Mouse (Mus musculus): ENCODE results near the gene Tufm. TPM values are rescaled to one million over a fixed set of nuclear protein-coding genes. Genes with fewer than 3 reads are reported as not detected.

The Tufm gene
- polyA plus RNA-seq, 1 experiment from 2014 or later = 138 TPM

DNA sequence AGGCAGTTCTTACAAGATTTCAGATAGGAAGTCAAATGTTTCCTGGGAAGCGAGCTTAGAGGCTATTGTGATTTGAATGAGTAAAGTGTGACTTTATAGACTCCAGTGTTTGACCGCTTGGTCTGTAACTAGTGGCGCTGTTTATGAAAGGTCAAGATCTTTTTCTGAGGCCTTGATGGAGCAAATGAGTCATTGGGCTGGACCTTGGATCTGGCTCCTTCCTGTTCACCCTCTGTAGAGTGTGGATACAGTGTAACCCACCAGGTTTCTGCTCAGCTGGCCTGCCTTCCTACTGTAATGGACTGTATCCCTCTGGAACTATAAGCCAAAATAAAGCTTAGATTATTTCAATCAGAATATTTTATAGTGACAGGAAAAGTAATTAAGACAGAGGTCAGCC lies 24.1 kb downstream of the Tufm start:
- WGBS = 82% methylated on average over 3 of the region's 3 CpGs
- H3K9me3 ChIP-seq (ENCODE audit: control insufficient read depth, low read length) = no peaks in the 10 kb centered on the region
- no peak for ATAC-seq (replicated peaks; ENCODE audit: low FRiP score)
- no peak overlapping the region for H3K4me3 ChIP-seq (ENCODE audit: low read depth, low read length)
- no peak overlapping the region for H3K9ac ChIP-seq (ENCODE audit: low read length)
- no peaks in the 10 kb centered on the region for H3K36me3 ChIP-seq (ENCODE audit: control insufficient read depth, insufficient read depth, low read length)
- no peak for DNase-seq (ENCODE audit: low spot score)
- no peaks in the 10 kb centered on the region for H3K4me1 ChIP-seq (replicated peaks; ENCODE audit: control insufficient read depth, insufficient read depth, low read length)
- no peak overlapping the region for H3K27ac ChIP-seq (ENCODE audit: low read depth, low read length)
- H3K4me2 ChIP-seq (ENCODE audit: low read depth, low read length, severe bottlenecking) = no peak overlapping the region
- H3K27me3 ChIP-seq (ENCODE audit: control insufficient read depth, insufficient read depth, low read length) = no peaks in the 10 kb centered on the region

DNA sequence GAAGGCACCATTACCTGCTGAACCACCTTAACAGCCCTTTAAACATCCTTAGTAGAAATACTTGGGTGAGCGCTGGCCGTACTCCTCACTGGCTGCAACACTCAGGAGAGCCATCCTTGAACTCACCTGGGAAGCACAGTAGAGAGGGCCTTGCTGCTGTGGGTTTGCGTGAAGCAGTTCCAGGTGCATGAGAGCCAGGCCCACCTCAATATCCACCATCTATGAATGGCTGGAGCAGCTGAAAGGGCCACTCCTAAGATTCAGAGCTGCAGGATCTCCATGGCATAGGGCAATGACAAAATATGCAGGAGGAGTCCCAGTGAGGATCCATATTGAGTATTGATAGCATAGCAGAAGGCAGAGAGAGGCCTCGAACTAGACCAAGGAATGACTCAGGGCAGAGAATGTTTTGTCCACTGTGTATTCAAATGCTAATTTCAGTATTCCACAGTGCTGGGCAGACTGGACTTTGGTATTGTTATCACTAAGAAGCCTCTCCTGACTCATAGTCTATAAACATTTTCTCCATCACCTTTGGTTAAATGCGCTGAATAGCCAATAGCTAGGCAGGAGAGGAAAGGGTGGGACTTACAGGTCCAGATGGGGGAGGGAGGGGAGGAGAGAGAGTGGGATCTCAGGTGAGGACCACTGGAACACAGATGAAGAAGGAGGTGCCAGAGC lies 31.2 kb downstream of the Tufm start:
- no peak for ATAC-seq (replicated peaks; ENCODE audit: low FRiP score)

DNA sequence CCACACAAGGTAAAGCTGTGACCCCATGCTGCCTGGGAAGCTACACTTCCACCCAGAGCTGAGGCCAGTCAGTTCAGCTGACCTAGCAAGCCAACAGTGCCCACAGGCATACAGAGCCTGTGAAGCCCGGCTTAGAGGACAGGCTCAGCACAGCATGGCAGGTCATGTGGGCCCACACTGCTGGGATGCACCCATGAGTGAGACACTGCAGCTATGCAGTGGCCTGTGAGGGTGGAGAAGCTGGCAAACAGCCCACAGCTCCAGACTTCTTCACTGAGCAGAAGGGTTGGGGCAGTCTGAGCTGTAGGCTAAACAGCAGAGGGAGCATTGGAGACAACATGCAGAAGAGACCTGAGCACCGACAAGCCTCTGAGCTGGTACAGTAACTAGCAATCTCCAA lies 32.4 kb downstream of the Tufm start:
- WGBS = 60% methylated on average over 2 of the region's 2 CpGs

More for the DNA sequence above, 31.2 kb downstream of the Tufm start:
- 85% methylated on average over 5 of the region's 5 CpGs for WGBS
- H3K9me3 ChIP-seq (ENCODE audit: control insufficient read depth, low read length) = no peaks in the 10 kb centered on the region
- no peak overlapping the region for H3K9ac ChIP-seq (ENCODE audit: low read length)
- DNase-seq (ENCODE audit: low spot score) = no peak
- no peak overlapping the region for H3K27ac ChIP-seq (ENCODE audit: low read depth, low read length)
- H3K4me3 ChIP-seq (ENCODE audit: low read depth, low read length) = no peak overlapping the region
- no peaks in the 10 kb centered on the region for H3K27me3 ChIP-seq (ENCODE audit: control insufficient read depth, insufficient read depth, low read length)
- no peak overlapping the region for H3K4me2 ChIP-seq (ENCODE audit: low read depth, low read length, severe bottlenecking)
- no peaks in the 10 kb centered on the region for H3K36me3 ChIP-seq (ENCODE audit: control insufficient read depth, insufficient read depth, low read length)
- no peaks in the 10 kb centered on the region for H3K4me1 ChIP-seq (replicated peaks; ENCODE audit: control insufficient read depth, insufficient read depth, low read length)

DNA sequence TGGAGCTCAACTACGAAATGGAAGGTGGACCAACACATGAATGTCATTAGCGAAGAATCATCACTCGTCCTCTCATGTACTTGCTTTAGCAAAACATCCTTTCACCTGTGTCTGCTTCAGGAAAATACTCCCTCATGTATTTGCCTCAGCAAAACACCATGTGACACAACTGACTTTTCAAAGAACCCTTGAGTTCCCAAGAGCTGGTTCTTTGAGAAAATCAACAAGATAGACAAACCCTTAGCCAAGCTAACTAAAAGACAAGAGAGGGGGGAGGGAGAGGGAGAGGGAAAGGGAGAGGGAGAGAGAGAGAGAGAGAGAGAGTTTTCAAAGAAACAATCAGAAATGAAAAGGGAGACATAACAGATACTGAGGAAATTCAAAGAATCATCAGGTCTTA lies 36.2 kb downstream of the Tufm start:
- no peaks in the 10 kb centered on the region for H3K36me3 ChIP-seq (ENCODE audit: control insufficient read depth, insufficient read depth, low read length)
- H3K27me3 ChIP-seq (ENCODE audit: control insufficient read depth, insufficient read depth, low read length) = no peaks in the 10 kb centered on the region
- H3K9me3 ChIP-seq (ENCODE audit: control insufficient read depth, low read length) = no peaks in the 10 kb centered on the region
- 89% methylated on average over 3 of the region's 3 CpGs for WGBS
- no peak overlapping the region for H3K4me3 ChIP-seq (ENCODE audit: low read depth, low read length)
- ATAC-seq (replicated peaks; ENCODE audit: low FRiP score) (no peak), DNase-seq (ENCODE audit: low spot score) (no peak)
- H3K4me2 ChIP-seq (ENCODE audit: low read depth, low read length, severe bottlenecking) = no peak overlapping the region
- H3K27ac ChIP-seq (ENCODE audit: low read depth, low read length) = no peak overlapping the region
- no peak overlapping the region for H3K9ac ChIP-seq (ENCODE audit: low read length)
- no peaks in the 10 kb centered on the region for H3K4me1 ChIP-seq (replicated peaks; ENCODE audit: control insufficient read depth, insufficient read depth, low read length)

More for the DNA sequence above, 32.4 kb downstream of the Tufm start:
- H3K4me2 ChIP-seq (ENCODE audit: low read depth, low read length, severe bottlenecking) = no peak overlapping the region
- H3K4me3 ChIP-seq (ENCODE audit: low read depth, low read length) = no peak overlapping the region
- no peak overlapping the region for H3K27ac ChIP-seq (ENCODE audit: low read depth, low read length)
- no peaks in the 10 kb centered on the region for H3K4me1 ChIP-seq (replicated peaks; ENCODE audit: control insufficient read depth, insufficient read depth, low read length)
- no peaks in the 10 kb centered on the region for H3K27me3 ChIP-seq (ENCODE audit: control insufficient read depth, insufficient read depth, low read length)
- H3K9me3 ChIP-seq (ENCODE audit: control insufficient read depth, low read length) = no peaks in the 10 kb centered on the region
- ATAC-seq (replicated peaks; ENCODE audit: low FRiP score) (no peak), DNase-seq (ENCODE audit: low spot score) (no peak)
- H3K36me3 ChIP-seq (ENCODE audit: control insufficient read depth, insufficient read depth, low read length) = no peaks in the 10 kb centered on the region
- H3K9ac ChIP-seq (ENCODE audit: low read length) = no peak overlapping the region; the same call in 1 of the 2 replicates

DNA sequence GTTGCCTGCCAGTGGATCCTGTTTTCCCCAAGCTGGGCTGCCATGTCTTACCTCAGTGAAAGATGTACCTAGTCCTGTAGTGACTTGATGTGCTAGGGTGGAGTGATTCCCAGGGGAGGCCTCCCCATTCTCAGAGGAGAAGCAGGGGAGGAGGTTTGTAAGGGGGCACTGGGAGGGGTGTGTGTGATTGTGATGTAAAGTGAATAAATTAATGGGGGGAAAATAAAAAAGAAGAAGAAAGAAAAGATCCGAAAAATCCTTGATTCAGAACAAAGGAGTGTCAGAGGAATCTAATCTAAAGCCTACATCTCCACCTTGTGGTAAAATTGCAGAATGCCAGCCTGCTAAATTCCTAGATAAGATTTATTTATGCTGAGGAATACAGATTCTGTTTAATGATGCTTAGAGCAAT lies 41.0 kb downstream of the Tufm start:
- Histone ChIP-seq H3K4me2 (ENCODE audit: low read depth, low read length, severe bottlenecking) (no peak overlapping the region), H3K4me1 (replicated peaks; ENCODE audit: control insufficient read depth, insufficient read depth, low read length) (no peaks in the 10 kb centered on the region), H3K36me3 (ENCODE audit: control insufficient read depth, insufficient read depth, low read length) (no peaks in the 10 kb centered on the region), H3K27ac (ENCODE audit: low read depth, low read length) (no peak overlapping the region), H3K4me3 (ENCODE audit: low read depth, low read length) (no peak overlapping the region), H3K9ac (ENCODE audit: low read length) (peak overlapping the region; percentile 7; the same call in 1 of the 2 replicates), H3K27me3 (ENCODE audit: control insufficient read depth, insufficient read depth, low read length) (no peaks in the 10 kb centered on the region), H3K9me3 (ENCODE audit: control insufficient read depth, low read length) (no peaks in the 10 kb centered on the region)
- DNase-seq (ENCODE audit: low spot score) (peak; percentile 60), ATAC-seq (replicated peaks; ENCODE audit: low FRiP score) (peak; percentile 63; the same call in 1 of the 2 replicates)
- 5% methylated on average over 1 of the region's 1 CpGs for WGBS

DNA sequence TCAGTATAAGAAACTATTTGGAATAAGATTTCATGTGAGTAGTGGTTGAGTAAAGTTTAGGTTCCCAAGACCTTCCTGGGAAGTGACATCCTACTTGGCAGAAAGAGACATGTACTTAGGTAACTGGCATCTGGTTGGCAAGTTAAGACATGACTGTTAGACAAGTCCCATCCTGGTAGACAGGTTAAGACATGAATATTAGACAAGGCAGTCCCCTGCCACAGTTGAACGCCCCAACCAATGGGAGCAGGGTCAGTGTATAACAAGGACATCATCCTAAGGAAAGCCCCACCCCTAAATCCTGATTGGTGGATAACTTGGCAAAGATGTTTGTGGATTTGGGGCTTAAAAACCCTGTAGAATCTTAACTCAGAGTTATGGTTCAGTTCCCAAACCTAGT lies 46.3 kb downstream of the Tufm start:
- Histone ChIP-seq H3K9ac (ENCODE audit: low read length) (no peak overlapping the region), H3K27ac (ENCODE audit: low read depth, low read length) (no peak overlapping the region), H3K4me1 (replicated peaks; ENCODE audit: control insufficient read depth, insufficient read depth, low read length) (no peaks in the 10 kb centered on the region), H3K4me2 (ENCODE audit: low read depth, low read length, severe bottlenecking) (no peak overlapping the region), H3K9me3 (ENCODE audit: control insufficient read depth, low read length) (no peaks in the 10 kb centered on the region), H3K4me3 (ENCODE audit: low read depth, low read length) (no peak overlapping the region), H3K27me3 (ENCODE audit: control insufficient read depth, insufficient read depth, low read length) (peaks cover 6% of the 10 kb centered on the region; the same call in 1 of the 2 replicates), H3K36me3 (ENCODE audit: control insufficient read depth, insufficient read depth, low read length) (no peaks in the 10 kb centered on the region)
- WGBS = 63% methylated on average over 1 of the region's 1 CpGs
- DNase-seq (ENCODE audit: low spot score) (no peak), ATAC-seq (replicated peaks; ENCODE audit: low FRiP score) (no peak)

DNA sequence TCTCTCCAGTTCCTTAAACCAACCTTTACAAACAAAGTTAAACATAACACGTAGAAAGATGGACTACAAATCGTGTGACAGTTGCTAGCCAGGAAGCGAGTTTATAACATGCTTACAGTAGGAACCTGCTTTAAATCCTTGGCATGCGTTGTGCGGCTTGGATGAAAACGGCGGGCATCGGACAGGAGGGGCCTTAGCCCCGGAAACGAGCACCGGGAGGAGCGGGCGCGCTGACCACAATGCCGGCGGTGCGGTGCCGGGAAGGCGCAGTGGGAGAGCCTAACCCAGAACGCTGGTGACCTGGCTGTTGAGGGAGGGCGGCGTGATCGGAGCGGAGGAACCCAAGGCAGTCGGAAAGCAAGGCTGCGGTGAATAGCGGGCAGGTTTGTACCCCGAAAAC lies 48.6 kb downstream of the Tufm start:
- Histone ChIP-seq H3K4me2 (ENCODE audit: low read depth, low read length, severe bottlenecking) (peak overlapping the region; percentile 75), H3K27me3 (ENCODE audit: control insufficient read depth, insufficient read depth, low read length) (peaks cover 6% of the 10 kb centered on the region; the same call in 1 of the 2 replicates), H3K9ac (ENCODE audit: low read length) (peak overlapping the region; percentile 67), H3K9me3 (ENCODE audit: control insufficient read depth, low read length) (no peaks in the 10 kb centered on the region), H3K4me1 (replicated peaks; ENCODE audit: control insufficient read depth, insufficient read depth, low read length) (no peaks in the 10 kb centered on the region), H3K27ac (ENCODE audit: low read depth, low read length) (no peak overlapping the region), H3K4me3 (ENCODE audit: low read depth, low read length) (peak overlapping the region; percentile 39), H3K36me3 (ENCODE audit: control insufficient read depth, insufficient read depth, low read length) (no peaks in the 10 kb centered on the region)
- ATAC-seq (replicated peaks; ENCODE audit: low FRiP score) = no peak
- WGBS = 3% methylated on average over 28 of the region's 28 CpGs
- peak; percentile 67 for DNase-seq (ENCODE audit: low spot score)

DNA sequence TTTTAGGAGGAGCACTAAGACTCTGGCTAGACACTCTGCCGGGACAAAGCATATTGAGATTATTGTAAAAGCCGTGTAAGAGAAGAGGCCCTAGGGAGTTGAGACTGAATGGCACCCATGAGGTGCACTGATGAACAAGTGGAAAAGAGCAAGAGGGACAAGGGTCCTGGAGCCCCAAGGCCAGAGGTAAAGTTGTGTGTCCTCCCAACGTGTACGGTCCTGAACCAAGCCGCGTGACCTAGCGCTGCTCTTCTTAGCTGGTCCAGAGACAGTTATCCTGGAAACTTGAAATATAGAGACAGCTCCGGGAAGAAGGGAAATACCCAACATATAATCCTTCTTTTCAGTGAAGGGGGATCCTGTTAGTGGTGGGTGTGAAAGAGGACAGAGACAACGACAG lies 49.3 kb downstream of the Tufm start:
- Histone ChIP-seq H3K4me3 (ENCODE audit: low read depth, low read length) (peak overlapping the region; percentile 39), H3K27me3 (ENCODE audit: control insufficient read depth, insufficient read depth, low read length) (peaks cover 6% of the 10 kb centered on the region; the same call in 1 of the 2 replicates), H3K27ac (ENCODE audit: low read depth, low read length) (no peak overlapping the region), H3K9me3 (ENCODE audit: control insufficient read depth, low read length) (no peaks in the 10 kb centered on the region), H3K4me1 (replicated peaks; ENCODE audit: control insufficient read depth, insufficient read depth, low read length) (no peaks in the 10 kb centered on the region), H3K4me2 (ENCODE audit: low read depth, low read length, severe bottlenecking) (peak overlapping the region; percentile 75), H3K9ac (ENCODE audit: low read length) (peak overlapping the region; percentile 67), H3K36me3 (ENCODE audit: control insufficient read depth, insufficient read depth, low read length) (no peaks in the 10 kb centered on the region)
- ATAC-seq (replicated peaks; ENCODE audit: low FRiP score) (no peak), DNase-seq (ENCODE audit: low spot score) (no peak)
- 62% methylated on average over 9 of the region's 9 CpGs for WGBS

All from forebrain, embryonic 11.5 days (tissue).